Mouse (Mus musculus) thymus, adult 2 months (tissue): Measurements from ENCODE around the gene Inpp5a.

Experiments used
- CTCF ChIP-seq: fragments of 200-500 bp; IDR thresholded peaks from 2 replicates; pipeline ENCODE4 v1.5.1; 2012; ENCODE audit warnings: mild to moderate bottlenecking, control low read depth, low read length, moderate library complexity, borderline replicate concordance; ENCODE audit not compliant: control insufficient read depth, poor library complexity, insufficient read depth; ENCODE audit errors: extremely low read depth
- POLR2A ChIP-seq: fragments of 200-500 bp; IDR thresholded peaks from 2 replicates; pipeline ENCODE4 v1.6.1; 2012; ENCODE audit warnings: mild to moderate bottlenecking, low read length, control low read depth, moderate library complexity; ENCODE audit not compliant: control insufficient read depth, poor library complexity, insufficient read depth; ENCODE audit errors: extremely low read depth

DNA sequence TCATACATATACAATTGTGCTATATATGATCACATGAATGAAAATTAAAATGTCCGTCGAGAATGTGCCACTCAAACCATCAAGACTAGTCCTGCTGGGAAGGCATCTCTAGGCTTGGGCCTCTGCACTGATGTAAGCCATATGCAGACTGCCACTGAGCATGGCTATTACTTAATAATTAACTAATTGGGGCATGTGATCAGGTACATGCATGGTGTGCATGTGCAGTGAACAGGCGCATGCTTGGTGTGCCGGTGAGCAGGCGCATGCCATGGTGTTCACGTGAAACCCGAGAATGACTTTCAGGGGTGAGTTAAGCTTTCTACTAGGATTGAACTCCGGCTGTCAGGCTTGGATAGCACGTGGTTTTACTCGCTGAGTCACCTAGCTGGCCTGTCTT, 170.8 kb downstream of the Inpp5a start:
- TF ChIP-seq CTCF (no peak), POLR2A (no peak)
